Mouse (Mus musculus) layer of hippocampus, postnatal 36 days (tissue): ENCODE measurements around the gene Fndc3b. TPM values are rescaled to one million over a fixed set of nuclear protein-coding genes. Genes with fewer than 3 reads are reported as not detected.

ENCODE experiments used
- DNase-seq, 2 experiments: peaks; one replicate each; pipeline ENCODE4 v3.0.0; 2022
- total RNA-seq, 2 experiments: library from RNA; stranded (reverse); gene quantifications; 2 replicates each; pipeline ENCODE4 v1.2.3; 2021

The Fndc3b gene
- total RNA-seq, 2 experiments from 2014 or later = 21.0 to 22.9 TPM

- no peak for DNase-seq
These were observed 1.8 kb downstream of the Fndc3b start for GRCm38 (mm10) chr3:27709096-27709905.

DNA sequence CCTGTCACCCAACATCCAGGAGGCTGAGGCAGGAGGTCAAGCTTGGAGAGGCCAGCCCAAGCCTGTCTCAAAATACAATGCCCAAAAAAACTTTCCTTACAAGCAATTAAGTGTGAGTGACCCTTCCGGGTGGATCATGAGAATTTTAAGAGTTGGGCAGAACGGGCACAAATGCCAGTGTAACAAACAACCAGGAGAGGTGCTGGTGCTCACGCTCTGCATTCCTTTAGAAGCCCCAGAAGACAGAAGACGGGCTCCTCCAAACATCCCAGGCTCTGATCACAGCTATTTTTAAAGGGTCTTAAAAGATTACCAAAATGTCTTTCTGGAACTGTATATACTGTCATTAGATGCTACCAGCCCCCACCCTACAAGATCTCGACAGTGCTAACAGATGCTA is 2.5 kb downstream of the Fndc3b start:
- no peak for DNase-seq

DNA sequence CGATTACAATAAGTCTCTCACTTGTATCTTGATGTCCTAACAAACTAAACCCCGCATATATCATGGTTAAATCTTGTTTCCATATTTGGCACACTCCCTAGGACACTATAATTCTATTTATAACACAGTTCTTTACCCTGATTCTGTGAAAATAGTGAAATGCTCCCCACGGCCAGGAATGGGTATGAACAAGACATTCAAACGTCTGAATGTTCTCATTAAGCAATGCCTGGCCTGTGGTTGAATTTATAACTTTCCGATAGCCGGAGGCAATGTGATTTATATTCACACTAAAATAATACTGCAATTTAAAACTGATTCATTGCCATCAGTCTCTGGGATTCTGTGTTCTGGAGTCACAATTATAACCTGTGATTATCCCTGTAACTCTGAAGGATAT is 5.3 kb downstream of the Fndc3b start:
- no peak for DNase-seq

- no peak for DNase-seq
These were observed 6.1 kb downstream of the Fndc3b start for GRCm38 (mm10) chr3:27705056-27705455.

GRCm38 (mm10) chr3:27704641-27705040 is 6.5 kb downstream of the Fndc3b start:
- no peak for DNase-seq

DNA sequence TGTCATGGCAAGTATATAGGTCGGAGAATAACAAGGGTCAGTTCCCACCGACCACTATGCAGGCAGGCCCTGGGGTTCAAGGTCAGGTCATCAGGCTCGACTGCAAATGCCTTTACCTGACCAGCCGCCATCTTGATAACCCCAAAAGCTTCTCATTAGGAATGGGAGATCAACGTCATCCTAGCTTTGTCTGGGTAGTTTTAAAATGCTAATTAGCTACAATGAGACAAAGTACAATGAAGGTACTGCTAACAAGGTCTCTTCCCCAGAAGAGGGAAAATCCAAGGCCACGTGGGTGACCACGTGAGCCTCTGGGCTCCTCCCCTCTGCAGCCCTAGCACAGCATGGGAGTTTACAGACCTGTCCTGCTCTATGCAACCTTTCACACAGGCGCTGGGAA is 7.6 kb downstream of the Fndc3b start:
- DNase-seq = no peak

DNA sequence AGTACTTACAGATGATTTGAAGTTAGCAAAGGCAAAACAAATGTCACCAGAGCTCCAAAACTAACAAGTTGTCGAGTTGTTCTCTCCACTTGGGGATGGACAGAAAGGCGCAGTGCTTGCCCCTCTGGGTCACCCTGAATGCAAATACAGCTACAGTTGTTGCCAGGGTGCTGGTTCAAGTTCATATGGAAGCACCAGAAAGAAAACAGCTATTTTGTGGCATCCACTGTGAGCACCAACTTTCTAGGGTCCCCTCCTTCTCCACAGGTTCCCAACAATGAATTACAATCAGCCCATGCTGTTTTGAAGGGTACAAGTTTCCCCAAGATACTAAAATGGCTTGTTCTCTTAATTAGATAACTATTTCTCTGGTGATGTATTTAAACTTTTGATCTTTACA is 8.0 kb downstream of the Fndc3b start:
- DNase-seq = no peak

GRCm38 (mm10) chr3:27698671-27699070 is 12.4 kb downstream of the Fndc3b start:
- peak; percentile 29 to 43 for DNase-seq

DNA sequence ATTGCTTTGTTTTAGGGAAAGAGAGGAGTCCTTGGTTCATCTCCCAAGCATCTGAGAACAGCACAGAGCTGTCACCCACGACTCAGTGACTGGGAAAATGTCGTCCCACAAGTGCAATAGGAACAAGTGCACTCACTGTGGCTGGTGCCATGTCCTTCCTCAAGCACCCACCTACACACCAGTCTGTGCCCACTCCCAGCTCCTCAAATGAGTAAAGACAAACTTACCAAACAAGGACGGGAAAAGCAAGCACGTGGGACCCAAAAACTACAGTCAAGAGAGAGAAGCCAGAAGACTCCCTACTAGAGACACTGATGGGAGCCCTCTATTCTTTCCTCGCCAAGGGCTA is 14.7 kb downstream of the Fndc3b start:
- no peak for DNase-seq

DNA sequence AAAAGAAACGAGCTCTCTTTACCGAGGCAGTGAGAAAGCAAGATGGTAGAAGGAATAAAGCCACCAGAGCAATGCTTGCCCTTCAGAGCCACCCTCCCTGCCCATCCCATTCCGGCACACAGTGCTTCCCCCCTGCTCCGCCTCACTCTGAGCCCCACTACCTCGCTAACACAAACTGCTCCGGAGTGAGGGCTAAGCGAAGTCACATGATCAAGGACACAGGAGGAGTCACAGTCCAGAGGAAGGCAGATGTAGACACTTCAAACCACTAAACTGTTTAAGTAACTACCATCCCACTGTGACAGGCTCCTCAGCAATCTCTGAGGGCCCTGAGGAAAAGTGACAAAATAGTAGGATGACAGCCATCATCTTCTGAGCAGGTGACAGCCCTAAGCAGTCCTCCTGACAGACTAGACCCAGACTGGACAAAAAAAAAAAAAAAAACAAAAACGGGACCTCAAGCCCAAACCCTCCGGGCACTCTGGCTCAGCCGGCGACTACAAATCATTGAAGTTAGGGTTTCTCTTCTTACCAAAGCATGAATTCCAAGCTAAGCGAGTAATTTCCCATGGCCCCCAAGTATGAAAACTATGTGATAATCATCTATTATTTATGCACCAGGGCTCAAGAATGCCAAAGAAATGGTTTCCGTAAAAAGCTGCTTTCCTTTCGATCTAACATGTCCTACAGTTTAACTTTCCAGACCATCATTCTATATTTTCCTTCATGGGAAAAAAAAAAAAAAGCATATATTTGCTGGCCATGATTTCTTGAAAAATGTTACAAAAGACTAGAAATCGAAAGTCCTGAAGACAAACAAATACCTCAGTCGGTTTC is 15.3 kb downstream of the Fndc3b start:
- no peak for DNase-seq

DNA sequence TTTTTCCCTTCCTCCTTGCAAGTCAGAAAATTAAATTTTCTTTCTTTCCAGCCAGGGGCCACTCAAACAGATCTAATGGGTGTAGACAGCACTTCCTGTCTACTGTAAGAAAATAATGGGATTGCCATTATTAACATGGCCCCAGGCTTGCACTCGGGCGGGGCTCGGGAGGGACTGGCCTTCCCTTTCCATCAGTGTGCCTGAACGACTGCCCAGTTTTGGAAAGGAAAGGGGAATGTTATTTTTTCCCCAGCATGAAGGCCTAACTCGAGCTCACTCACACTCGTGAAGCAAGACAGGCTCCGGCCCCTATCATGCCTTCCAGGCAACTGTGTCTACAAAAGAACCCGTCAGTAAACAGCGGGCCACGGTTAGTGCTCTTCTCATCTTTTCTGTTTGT is 16.5 kb downstream of the Fndc3b start:
- no peak for DNase-seq

GRCm38 (mm10) chr3:27694111-27694510 is 17.0 kb downstream of the Fndc3b start:
- no peak for DNase-seq

- DNase-seq = no peak
These were observed 19.5 kb downstream of the Fndc3b start for GRCm38 (mm10) chr3:27691486-27692160.

DNA sequence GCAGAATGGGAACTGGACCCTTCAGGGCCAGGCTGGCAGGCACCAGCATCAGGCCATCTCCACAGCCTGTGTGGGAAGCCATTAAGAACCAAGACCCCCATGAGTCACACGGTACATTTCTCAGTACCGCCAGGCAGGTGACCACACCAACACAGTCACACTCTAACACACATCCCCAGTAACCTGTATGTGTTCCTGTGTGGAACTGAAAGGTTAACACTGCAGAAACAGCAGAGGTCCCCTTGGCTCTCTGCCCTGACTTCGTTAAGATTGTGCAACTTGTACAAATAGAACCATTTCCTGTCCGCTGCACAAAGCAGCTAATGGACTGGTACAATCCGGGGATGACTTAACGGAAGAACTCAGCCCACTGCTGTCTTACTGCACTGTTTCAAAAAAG is 21.1 kb downstream of the Fndc3b start:
- DNase-seq = no peak

- DNase-seq = peak; percentile 30 to 36
These were observed 21.8 kb downstream of the Fndc3b start for GRCm38 (mm10) chr3:27689149-27689865.

- no peak for DNase-seq
These were observed 24.2 kb downstream of the Fndc3b start for GRCm38 (mm10) chr3:27686732-27687491.

DNA sequence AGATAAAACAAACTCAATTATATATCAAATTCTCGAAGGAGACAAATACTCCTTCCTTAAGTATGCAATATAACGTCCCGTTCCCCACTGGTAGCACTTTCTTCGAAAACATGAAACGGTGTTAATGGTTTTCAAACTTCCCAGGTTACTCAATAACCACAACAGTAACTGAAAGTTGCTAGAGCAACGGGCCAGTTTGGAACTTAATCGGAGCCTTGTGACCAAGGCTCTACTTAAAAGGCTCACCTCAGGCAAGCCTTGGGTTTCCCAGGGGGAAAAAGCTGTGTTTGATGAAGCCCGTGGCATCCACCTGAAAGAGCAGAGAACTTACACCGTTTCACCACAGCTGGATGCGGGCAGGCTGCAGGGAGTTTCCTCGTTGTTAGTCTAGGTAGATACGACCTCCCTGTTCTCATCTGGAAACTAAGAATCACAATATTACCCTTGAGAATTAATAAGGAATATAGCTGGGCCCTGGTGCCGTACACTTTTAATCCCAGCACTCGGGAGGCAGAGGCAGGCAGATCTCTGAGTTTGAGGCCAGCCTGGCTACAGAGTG is 25.4 kb downstream of the Fndc3b start:
- no peak for DNase-seq

DNA sequence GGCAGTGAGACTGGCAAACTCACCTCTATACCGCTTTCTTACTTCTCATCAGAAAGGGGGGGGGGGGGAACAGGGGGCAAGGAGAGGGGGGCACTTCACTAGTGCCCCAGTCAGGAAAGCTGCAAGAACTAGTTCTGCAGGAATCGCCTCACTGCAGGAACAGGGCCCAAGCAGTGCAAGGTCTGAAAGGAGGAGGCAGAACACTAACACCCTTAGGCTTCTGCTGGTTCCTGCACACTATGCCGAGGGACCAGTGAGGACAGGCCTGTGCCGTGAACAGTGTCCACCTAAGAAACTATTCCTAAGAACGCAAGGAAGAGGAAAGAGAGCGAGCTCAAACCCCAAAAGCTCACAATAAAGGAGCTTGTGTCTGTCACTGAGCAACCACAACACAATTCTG is 26.0 kb downstream of the Fndc3b start:
- no peak for DNase-seq

GRCm38 (mm10) chr3:27683374-27683773 is 27.7 kb downstream of the Fndc3b start:
- DNase-seq = no peak

- DNase-seq = no peak
These were observed 33.5 kb downstream of the Fndc3b start for GRCm38 (mm10) chr3:27677574-27677973.

DNA sequence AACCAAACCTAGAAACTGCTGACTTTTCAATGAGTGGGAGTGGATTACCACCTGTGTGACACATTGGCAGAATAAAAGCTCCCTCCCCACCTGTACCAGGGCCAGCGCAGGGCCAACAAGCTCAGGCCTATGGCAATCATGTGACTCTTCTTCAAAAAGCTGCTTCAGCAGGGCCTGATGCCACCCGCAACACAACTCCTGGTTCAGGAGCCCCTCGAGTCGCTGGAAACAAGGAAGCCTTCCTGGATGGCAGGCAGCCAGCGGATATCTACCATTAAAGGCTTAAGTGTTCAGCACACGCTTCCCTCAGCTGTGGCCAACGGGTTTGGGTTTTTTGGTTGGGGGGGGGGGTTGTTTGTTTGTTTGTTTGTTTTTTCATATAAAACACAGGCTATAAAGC is 37.4 kb downstream of the Fndc3b start:
- no peak for DNase-seq

DNA sequence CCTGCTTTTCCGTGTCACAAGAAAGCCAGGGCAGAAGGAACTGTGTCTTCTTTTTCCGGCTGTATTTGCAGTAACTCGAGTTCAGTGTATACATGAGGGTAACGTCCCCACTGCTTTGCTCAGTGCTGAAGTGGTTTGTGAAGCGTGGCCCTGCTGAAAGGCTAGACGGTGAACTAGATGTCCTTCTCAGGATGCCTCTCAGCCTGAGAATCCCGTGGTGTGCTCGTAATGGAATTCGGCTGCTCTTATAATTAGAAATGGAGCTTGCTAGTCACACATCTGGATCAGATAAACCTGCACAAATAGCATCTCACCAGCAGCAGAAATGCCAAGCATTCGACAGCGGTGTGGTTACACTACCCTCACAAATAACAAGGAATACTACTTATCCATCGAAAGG is 40.7 kb downstream of the Fndc3b start:
- DNase-seq = no peak
